Comparison of ENCODE assay signal across 9 mouse cellular contexts in the genomic region with DNA sequence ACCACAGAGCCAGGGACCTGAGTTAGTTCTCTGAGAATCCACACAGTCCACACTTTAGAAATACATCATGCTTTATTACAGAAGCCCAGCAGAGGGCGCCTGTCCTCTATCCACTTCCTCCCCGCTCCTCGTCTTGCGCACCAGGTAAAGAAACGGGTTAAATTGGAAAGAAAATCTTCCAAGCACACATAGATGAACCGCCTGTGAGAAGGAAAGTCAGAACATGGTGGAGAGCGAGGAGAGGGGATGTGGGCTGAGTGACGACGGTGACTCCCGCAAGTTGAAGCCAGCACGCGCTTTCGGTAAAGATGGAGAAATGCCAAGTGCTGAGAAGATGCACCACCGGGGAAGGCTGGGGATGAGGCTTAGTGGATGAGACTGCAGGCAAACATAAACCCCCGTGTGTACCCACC. TPM values are rescaled to one million over a fixed set of nuclear protein-coding genes. Genes with fewer than 3 reads are reported as not detected.
A peak's percentile ranks its signal among the peaks of the same experiment; 100 is the strongest.
DNase-seq lines count a peak whose midpoint lies in the region; ATAC-seq and TF ChIP-seq lines count a peak whose summit lies in the region.
"Had no signal": no experiment of that assay in that cellular context is flagged by ENCODE, and none has a peak within 500 bp of the region (broad histone marks: within the 10 kb centered on the region; RNA-seq: fewer than 3 reads in every experiment).

No protein-coding gene starts in this region.

- H3K27ac ChIP-seq in embryonic facial prominence, embryonic 11.5 days (replicated peaks; ENCODE audit: low read depth, low read length) = no peak overlapping the region
- H3K27ac ChIP-seq in limb, embryonic 14.5 days (replicated peaks; ENCODE audit: low read depth, low read length) = 0 out of 2 replicates have a peak overlapping the region, but pooled peaks have one; percentile 44
- H3K27ac ChIP-seq in stomach, embryonic 16.5 days (ENCODE audit: low read length) = peak overlapping the region; percentile 58; the same call in 1 of the 2 replicates

- no peak overlapping the region; the same call in 1 of the 2 replicates for H3K9ac ChIP-seq in embryonic facial prominence, embryonic 11.5 days (replicated peaks; ENCODE audit: low read length)
- H3K9ac ChIP-seq in limb, embryonic 14.5 days (ENCODE audit: low read depth, low read length, severe bottlenecking) = peak overlapping the region; percentile 25; the same call in 1 of the 2 replicates
- H3K9ac ChIP-seq in stomach, embryonic 16.5 days (ENCODE audit: low read length) = peak overlapping the region; percentile 70

- peak; percentile 86 for DNase-seq in A20 (ENCODE audit: low read depth, low spot score)
- DNase-seq in adrenal gland, postnatal 14 days = peak; percentile 74
- DNase-seq in embryonic facial prominence, embryonic 11.5 days (ENCODE audit: low spot score) = peak; percentile 85
- DNase-seq in heart, adult 8-10 months (ENCODE audit: low spot score) = peak; percentile 52
- peak; percentile 80 for DNase-seq in kidney, adult 9 months
- peak; percentile 91 for DNase-seq in limb, embryonic 14.5 days (ENCODE audit: low spot score)
- peak; percentile 21 to 38 for DNase-seq in monocyte, adult 2 months (ENCODE audit: low read depth in 1 of 2, low spot score in 2 of 2)

- H3K27me3 ChIP-seq in embryonic facial prominence, embryonic 11.5 days (ENCODE audit: control insufficient read depth, insufficient read depth, low read length) = peaks cover 3% of the 10 kb centered on the region; the same call in 1 of the 2 replicates
- H3K27me3 ChIP-seq in limb, embryonic 14.5 days (ENCODE audit: control insufficient read depth, insufficient read depth, low read length) = no peaks in the 10 kb centered on the region
- H3K27me3 ChIP-seq in stomach, embryonic 16.5 days (ENCODE audit: control insufficient read depth, insufficient read depth, low read length) = no peaks in the 10 kb centered on the region

- H3K4me3 ChIP-seq in embryonic facial prominence, embryonic 11.5 days (ENCODE audit: low read depth, low read length) = peak overlapping the region; percentile 21
- peak overlapping the region; percentile 40 for H3K4me3 ChIP-seq in limb, embryonic 14.5 days (replicated peaks; ENCODE audit: low read length)
- H3K4me3 ChIP-seq in stomach, embryonic 16.5 days (replicated peaks; ENCODE audit: low read length) = peak overlapping the region; percentile 49

- peak; percentile 32; the same call in 1 of the 2 replicates for TF ChIP-seq POLR2A in limb, embryonic 14.5 days (IDR thresholded peaks at IDR 0.05; ENCODE audit: borderline replicate concordance, extremely low read depth, insufficient read depth, insufficient read length)

- H3K4me1 ChIP-seq in embryonic facial prominence, embryonic 11.5 days (ENCODE audit: control insufficient read depth, insufficient read depth, low read length) = no peaks in the 10 kb centered on the region
- H3K4me1 ChIP-seq in limb, embryonic 14.5 days (ENCODE audit: control insufficient read depth, insufficient read depth, low read length) = peaks cover 15% of the 10 kb centered on the region
- peaks cover 11% of the 10 kb centered on the region for H3K4me1 ChIP-seq in stomach, embryonic 16.5 days (ENCODE audit: control insufficient read depth, insufficient read depth, low read length)

- H3K4me2 ChIP-seq in embryonic facial prominence, embryonic 11.5 days (ENCODE audit: low read depth, low read length) = peak overlapping the region; percentile 52
- H3K4me2 ChIP-seq in limb, embryonic 14.5 days (replicated peaks; ENCODE audit: low read depth, low read length, severe bottlenecking) = peak overlapping the region; percentile 58
- H3K4me2 ChIP-seq in stomach, embryonic 16.5 days (ENCODE audit: low read depth, low read length) = peak overlapping the region; percentile 78

- no peak for ATAC-seq in embryonic facial prominence, embryonic 11.5 days (replicated peaks; ENCODE audit: insufficient number of reproducible peaks, low FRiP score, low TSS enrichment, low read depth)
- peak; percentile 49; the same call in 1 of the 2 replicates for ATAC-seq in limb, embryonic 14.5 days (ENCODE audit: low FRiP score, low read depth)
- peak; percentile 31 for ATAC-seq in stomach, embryonic 16.5 days (ENCODE audit: insufficient read depth, low FRiP score)

- no peaks in the 10 kb centered on the region for H3K9me3 ChIP-seq in embryonic facial prominence, embryonic 11.5 days (replicated peaks; ENCODE audit: control insufficient read depth, low read length)
- H3K9me3 ChIP-seq in limb, embryonic 14.5 days (ENCODE audit: control insufficient read depth, low read length) = no peaks in the 10 kb centered on the region
- H3K9me3 ChIP-seq in stomach, embryonic 16.5 days (replicated peaks; ENCODE audit: control insufficient read depth, low read length) = no peaks in the 10 kb centered on the region

- no peaks in the 10 kb centered on the region for H3K36me3 ChIP-seq in embryonic facial prominence, embryonic 11.5 days (replicated peaks; ENCODE audit: control insufficient read depth, insufficient read depth, low read depth, low read length)
- H3K36me3 ChIP-seq in limb, embryonic 14.5 days (ENCODE audit: control insufficient read depth, insufficient read depth, low read length) = no peaks in the 10 kb centered on the region
- no peaks in the 10 kb centered on the region for H3K36me3 ChIP-seq in stomach, embryonic 16.5 days (ENCODE audit: control insufficient read depth, insufficient read depth, low read length)

- 3% methylated on average over 15 of the region's 15 CpGs for WGBS in embryonic facial prominence, embryonic 11.5 days
- WGBS in limb, embryonic 14.5 days = 3% methylated on average over 15 of the region's 15 CpGs
- under 1% methylated on average over 15 of the region's 15 CpGs for WGBS in stomach, embryonic 16.5 days

RNA-seq across cellular contexts. Expression of a gene that starts 7.8 kb away (rescaled TPM):
- total RNA-seq in adrenal gland, postnatal 14 days (2021) = not detected in 2 replicates
- 0.13 and 0.28 TPM in 2 replicates for polyA plus RNA-seq in embryonic facial prominence, embryonic 11.5 days (2014; fragmentation: Nextera tagmentation; extraction: Ambion mirVana)
- not detected for total RNA-seq in heart, adult 8-10 months (2022)
- 0.13 and 0.30 TPM in 2 replicates for polyA plus RNA-seq in limb, embryonic 14.5 days (2012; rRNA removed)
- 0.22 TPM in 1 of 2 replicates, not detected in the other for polyA plus RNA-seq in limb, embryonic 14.5 days (2014; fragmentation: Nextera tagmentation; extraction: Ambion mirVana)
- polyA plus RNA-seq in stomach, embryonic 16.5 days (2015; fragmentation: Nextera tagmentation; extraction: Ambion mirVana) = 71.0 and 145 TPM in 2 replicates
- polyA plus RNA-seq: gonadal fat pad, adult 2 months had no signal

RNA-seq across cellular contexts. Expression of a gene that starts 9.3 kb away (rescaled TPM):
- not detected in 2 replicates for total RNA-seq in adrenal gland, postnatal 14 days (2021)
- polyA plus RNA-seq in embryonic facial prominence, embryonic 11.5 days (2014; fragmentation: Nextera tagmentation; extraction: Ambion mirVana) = not detected in 2 replicates
- total RNA-seq in heart, adult 8-10 months (2022) = not detected
- polyA plus RNA-seq in limb, embryonic 14.5 days (2012; rRNA removed) = not detected in 2 replicates
- not detected in 2 replicates for polyA plus RNA-seq in limb, embryonic 14.5 days (2014; fragmentation: Nextera tagmentation; extraction: Ambion mirVana)
- polyA plus RNA-seq in stomach, embryonic 16.5 days (2015; fragmentation: Nextera tagmentation; extraction: Ambion mirVana) = 2.9 and 4.5 TPM in 2 replicates

RNA-seq across cellular contexts. Expression of a gene that starts 31.7 kb away (rescaled TPM):
- total RNA-seq in adrenal gland, postnatal 14 days (2021) = 49.6 and 52.0 TPM in 2 replicates
- polyA plus RNA-seq in embryonic facial prominence, embryonic 11.5 days (2014; fragmentation: Nextera tagmentation; extraction: Ambion mirVana) = 9.1 and 10.4 TPM in 2 replicates
- total RNA-seq in heart, adult 8-10 months (2022) = 10 to 100 TPM; 30.4 to 34.9 (median 31.8) TPM
- polyA plus RNA-seq in limb, embryonic 14.5 days (2012; rRNA removed) = 35.4 and 47.8 TPM in 2 replicates
- polyA plus RNA-seq in limb, embryonic 14.5 days (2014; fragmentation: Nextera tagmentation; extraction: Ambion mirVana) = 14.8 and 18.7 TPM in 2 replicates
- polyA plus RNA-seq in stomach, embryonic 16.5 days (2015; fragmentation: Nextera tagmentation; extraction: Ambion mirVana) = 17.2 and 17.4 TPM in 2 replicates

RNA-seq across cellular contexts. Expression of a gene that starts 34.4 kb away (rescaled TPM):
- total RNA-seq in adrenal gland, postnatal 14 days (2021) = not detected in 2 replicates
- not detected in 2 replicates for polyA plus RNA-seq in embryonic facial prominence, embryonic 11.5 days (2014; fragmentation: Nextera tagmentation; extraction: Ambion mirVana)
- total RNA-seq in heart, adult 8-10 months (2022) = not detected
- polyA plus RNA-seq in limb, embryonic 14.5 days (2012; rRNA removed) = not detected in 2 replicates
- polyA plus RNA-seq in limb, embryonic 14.5 days (2014; fragmentation: Nextera tagmentation; extraction: Ambion mirVana) = not detected in 2 replicates
- polyA plus RNA-seq in stomach, embryonic 16.5 days (2015; fragmentation: Nextera tagmentation; extraction: Ambion mirVana) = 10.2 and 14.0 TPM in 2 replicates

RNA-seq across cellular contexts. Expression of a gene that starts 37.8 kb away (rescaled TPM):
- 24.3 and 24.7 TPM in 2 replicates for total RNA-seq in adrenal gland, postnatal 14 days (2021)
- polyA plus RNA-seq in embryonic facial prominence, embryonic 11.5 days (2014; fragmentation: Nextera tagmentation; extraction: Ambion mirVana) = 43.3 and 53.4 TPM in 2 replicates
- total RNA-seq in heart, adult 8-10 months (2022) = 10 to 100 TPM; 18.4 to 22.2 (median 21.2) TPM
- polyA plus RNA-seq in limb, embryonic 14.5 days (2012; rRNA removed) = 43.0 and 52.0 TPM in 2 replicates
- polyA plus RNA-seq in limb, embryonic 14.5 days (2014; fragmentation: Nextera tagmentation; extraction: Ambion mirVana) = 40.7 and 44.9 TPM in 2 replicates
- polyA plus RNA-seq in stomach, embryonic 16.5 days (2015; fragmentation: Nextera tagmentation; extraction: Ambion mirVana) = 38.6 and 41.5 TPM in 2 replicates

Comparison
In these comparisons a context has a peak if more than half of its experiments do, and no peak if none do; other contexts are left out.
1. DNase-seq: peak in every context shown above with its lines; median percentile 91 in limb, embryonic 14.5 days; 86 in A20; 85 in embryonic facial prominence, embryonic 11.5 days; 80 in kidney, adult 9 months; 74 in adrenal gland, postnatal 14 days; 52 in heart, adult 8-10 months; 30 in monocyte, adult 2 months.
2. RNA of a gene that starts 7.8 kb away (polyA plus RNA-seq): 71.0 to 145 TPM in stomach, embryonic 16.5 days; 0.13 to 0.30 TPM in limb, embryonic 14.5 days and 0.13 to 0.28 TPM in embryonic facial prominence, embryonic 11.5 days; every median in the first group is over 10 times any median in the second.
3. Peak in every context shown above with its lines, with median percentiles within 50 percentile points of each other: H3K4me2 ChIP-seq and H3K4me3 ChIP-seq.